Mouse (Mus musculus) right cerebral cortex, postnatal 14 days (tissue): ENCODE results near the gene Klhl29.
"Not testable (repeated sequence)": the region's sequence is repeated elsewhere in the genome, so short reads cannot be mapped to it uniquely, and the experiment has no call there.

Experiments used
- DNase-seq: peaks from one replicate; pipeline ENCODE4 v3.0.0; 2022

Gene Klhl29

GRCm38 (mm10) chr12:5353416-5353815 lies 22.1 kb downstream of the Klhl29 start:
- no peak for DNase-seq

DNA sequence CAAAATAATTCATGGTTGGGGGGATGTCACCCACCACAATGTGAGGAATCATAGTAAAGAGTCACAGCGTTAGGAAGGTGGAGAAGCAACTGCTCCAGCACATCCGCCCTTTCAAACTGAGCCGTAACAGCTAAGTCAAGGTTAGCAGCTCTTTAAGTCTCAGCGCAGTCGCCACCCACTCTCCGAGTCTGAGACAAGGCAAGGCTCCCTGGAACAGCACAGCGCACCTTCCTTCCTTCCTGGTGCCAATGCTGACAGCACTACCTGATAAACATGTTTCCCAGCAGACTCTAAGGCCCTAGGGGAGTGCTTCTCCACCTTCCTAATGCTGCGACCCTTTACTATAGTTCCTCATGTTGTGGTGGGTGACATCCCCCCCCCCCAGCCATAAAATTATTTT lies 22.7 kb downstream of the Klhl29 start:
- DNase-seq, result no peak

DNA sequence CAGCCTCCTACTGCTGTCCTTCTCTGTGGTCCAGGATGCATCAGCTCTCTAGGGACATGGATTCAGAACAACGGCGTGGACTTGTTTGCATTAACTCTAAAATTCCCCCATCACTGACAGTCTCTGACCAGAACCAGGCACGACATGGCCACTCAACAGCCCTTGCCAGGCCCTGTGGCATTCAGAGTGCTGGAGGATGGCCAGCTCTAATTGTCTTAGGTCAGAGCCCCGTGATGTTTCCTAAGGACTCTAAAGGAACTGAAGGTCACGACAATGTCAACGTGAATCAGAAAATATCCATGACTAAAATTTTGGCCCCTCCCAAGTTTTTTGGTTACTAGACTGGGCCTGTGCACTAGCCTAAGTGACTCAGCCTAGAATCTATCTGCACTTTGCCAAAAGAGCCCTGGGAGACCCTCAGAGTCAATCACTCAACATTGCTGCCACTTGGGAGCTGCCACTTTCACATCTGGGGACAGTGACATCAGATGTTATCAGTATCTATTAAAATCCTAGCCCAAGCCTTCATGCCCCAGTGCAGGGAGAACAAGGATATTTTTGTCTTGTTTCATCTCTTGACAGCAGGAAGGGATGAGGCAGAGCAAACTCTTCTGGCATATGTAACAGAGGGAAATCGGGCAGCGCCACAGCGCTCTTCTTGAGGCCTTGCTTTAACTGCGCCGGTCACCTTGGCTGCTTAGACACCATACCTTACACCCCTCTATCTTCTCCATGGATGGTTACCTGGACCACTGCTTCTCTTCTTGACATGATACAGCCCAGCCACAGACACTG lies 24.8 kb downstream of the Klhl29 start:
- DNase-seq, result no peak

- DNase-seq, result no peak
Observed at GRCm38 (mm10) chr12:5345088-5345487, 30.4 kb downstream of the Klhl29 start.

- DNase-seq, result not testable (repeated sequence)
Observed at GRCm38 (mm10) chr12:5344457-5344856, 31.0 kb downstream of the Klhl29 start.

GRCm38 (mm10) chr12:5340151-5340603 lies 35.3 kb downstream of the Klhl29 start:
- DNase-seq, result no peak

- DNase-seq, result no peak
Observed at GRCm38 (mm10) chr12:5336927-5337712, 38.4 kb downstream of the Klhl29 start.

- no peak for DNase-seq
Observed at GRCm38 (mm10) chr12:5336331-5336730, 39.2 kb downstream of the Klhl29 start.

DNA sequence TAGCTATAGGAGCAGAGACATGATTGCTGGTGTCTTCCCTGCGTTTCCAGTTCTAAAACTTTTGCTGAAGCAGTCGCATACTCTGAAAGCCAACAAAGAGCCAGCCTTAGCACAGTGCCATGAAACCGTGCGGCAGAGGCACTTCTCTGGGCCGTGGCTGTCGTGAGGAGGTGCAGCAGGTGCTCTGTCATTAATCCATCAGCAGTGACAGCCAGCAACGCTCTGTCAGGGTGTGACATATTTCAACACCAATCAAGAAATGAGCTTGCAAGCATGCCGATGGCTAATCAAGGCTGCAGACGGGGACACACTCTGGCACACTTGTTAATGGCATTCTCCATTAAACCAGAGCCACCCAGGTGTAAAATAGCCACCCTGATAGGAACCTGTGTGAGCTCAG lies 40.5 kb downstream of the Klhl29 start:
- DNase-seq, result no peak

DNA sequence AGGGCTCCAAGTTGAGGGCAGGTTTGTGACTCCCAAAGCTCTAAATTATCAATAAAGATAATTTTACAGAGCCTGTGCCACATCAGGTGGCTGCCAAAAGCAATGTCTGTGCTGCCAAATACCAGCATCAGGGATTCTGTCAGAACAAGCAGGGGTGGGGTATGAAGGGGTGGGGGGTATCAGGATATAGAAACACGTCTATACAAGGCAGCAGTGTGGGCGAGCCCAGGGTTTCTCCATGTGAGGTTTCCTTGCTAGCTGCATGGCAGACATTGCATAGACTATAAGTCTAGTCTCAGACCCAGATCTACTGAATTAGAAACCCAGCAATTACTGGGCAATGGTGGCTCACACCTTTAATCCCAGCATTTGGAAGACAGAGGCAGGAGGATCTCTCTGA lies 41.3 kb downstream of the Klhl29 start:
- no peak for DNase-seq

DNA sequence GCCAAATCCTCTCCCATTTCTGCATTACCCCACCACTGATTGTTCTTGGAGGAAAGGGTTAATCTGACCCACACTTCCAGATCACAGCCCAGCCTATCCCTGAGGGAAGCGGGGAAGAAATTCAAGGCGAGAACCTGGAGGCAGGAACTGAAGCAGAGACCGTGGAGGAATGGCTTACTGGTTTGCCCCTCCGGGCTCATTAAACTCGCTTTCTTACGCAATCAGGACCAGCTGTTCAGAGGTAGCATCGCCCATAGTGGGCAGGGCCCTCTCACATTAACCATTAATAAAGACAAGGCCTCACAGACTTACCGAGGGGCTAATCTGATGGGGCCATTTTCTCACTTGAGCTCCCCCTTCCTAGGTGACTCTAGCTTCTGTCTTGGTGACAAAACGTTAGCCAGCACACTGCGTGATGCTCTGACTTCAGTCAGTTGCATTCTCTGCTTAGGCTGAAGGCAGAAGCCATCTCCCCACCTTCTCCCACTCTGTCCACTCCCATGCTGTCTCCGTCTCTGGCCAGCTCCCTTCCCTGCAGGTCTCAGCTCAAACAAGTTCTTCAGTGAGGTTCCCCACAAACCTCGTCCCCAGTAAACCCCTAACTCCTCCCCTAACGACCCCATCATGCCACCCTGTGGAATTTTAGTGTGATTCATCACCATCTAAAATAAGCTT lies 43.5 kb downstream of the Klhl29 start:
- DNase-seq, result no peak

DNA sequence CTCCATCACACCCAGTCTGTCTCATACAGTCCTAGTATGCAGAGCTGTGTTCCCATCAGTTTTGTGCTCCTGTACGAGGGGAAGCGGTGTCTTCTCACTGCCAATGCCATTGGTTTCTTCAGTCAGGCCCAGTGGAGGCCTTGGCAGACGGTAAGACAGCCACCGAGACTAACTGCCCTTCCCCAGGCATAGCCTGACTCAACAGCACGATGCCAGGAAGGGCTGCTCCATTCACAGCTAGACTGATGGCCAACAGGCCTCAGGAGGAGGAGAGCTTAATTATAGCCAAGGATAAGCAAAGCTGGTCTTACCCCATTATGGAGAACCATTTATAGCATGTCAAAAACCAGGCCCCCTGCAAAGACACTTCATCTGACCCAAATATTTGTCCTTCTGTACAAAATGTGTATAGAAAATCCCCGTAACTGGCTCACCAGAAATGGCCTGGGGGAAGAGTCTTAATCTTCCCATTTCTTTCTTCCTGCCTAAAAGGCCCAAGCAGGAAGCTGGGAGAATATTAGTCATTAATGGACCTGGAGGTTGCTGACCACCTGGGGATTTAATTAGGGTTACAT lies 44.9 kb downstream of the Klhl29 start:
- DNase-seq, result no peak

GRCm38 (mm10) chr12:5322444-5323087 lies 52.9 kb downstream of the Klhl29 start:
- DNase-seq, result no peak

DNA sequence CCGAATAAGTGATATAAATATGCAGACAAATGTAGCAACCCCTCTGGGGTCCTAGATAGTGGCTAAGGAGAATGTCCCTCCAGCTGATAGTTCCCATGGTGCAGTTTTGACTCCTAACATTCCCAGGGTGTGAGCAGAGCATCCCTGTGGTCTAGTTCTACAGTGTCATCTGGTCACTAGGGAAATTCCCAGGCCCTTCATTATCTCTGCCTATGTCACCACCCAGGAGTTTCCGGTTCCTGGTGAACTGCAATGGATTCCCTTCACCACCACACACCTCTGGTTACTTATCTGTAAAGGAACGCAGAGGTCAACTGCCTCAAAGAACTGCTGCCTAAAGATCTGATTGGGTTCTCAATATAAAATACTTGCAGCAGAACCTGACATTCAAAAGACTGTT lies 54.5 kb downstream of the Klhl29 start:
- DNase-seq, result no peak

DNA sequence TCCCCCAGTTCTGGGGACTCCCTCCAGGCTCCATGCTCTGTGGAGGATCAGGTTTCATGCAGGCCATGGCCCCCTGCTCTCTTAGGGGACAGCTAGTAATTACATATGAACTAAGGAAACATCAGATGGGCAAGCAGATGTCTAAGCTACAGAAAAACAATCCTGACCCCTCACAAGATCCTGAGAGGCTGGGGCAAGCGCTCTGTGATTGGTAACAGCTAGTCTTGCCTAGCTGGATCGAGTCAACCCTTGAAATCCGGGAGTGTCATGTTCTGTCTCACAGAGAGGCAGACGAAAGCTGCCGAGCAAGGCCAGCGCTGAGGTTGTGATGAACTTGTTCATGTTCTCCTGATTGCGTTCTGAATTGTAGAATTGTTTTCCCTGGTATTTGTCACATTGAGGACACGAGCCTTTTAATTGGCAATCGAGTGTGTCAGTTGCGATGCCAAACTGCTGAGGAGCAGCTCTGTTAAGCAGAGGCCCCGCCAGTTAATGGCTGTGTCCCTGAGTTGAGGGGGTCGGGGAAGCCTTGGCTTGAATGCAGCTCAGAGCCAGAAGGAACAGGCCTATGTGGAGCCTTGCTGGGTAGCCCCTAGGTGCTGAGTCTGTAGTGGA lies 56.0 kb downstream of the Klhl29 start:
- DNase-seq, result no peak

GRCm38 (mm10) chr12:5316029-5316567 lies 59.4 kb downstream of the Klhl29 start:
- DNase-seq, result no peak

GRCm38 (mm10) chr12:5307923-5308322 lies 67.6 kb downstream of the Klhl29 start:
- no peak for DNase-seq

DNA sequence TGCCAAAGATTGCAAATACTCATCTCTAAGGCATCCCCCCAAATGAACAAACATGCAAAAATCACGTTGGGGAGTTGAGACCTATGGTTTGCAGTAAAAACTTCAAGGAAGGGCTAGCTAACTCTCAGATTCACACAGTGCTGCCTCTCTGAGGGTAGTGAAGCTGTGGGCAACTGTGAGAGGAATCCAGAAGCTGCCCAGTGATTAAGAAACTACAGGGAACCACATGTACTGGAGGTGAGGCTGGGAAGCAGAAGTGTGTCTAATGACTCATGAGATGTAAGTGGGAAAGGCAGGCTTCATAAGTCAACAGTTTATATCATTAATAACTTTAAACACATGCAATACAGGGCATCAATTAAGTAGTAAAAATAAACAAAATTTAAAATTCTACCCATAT lies 70.0 kb downstream of the Klhl29 start:
- no peak for DNase-seq

DNA sequence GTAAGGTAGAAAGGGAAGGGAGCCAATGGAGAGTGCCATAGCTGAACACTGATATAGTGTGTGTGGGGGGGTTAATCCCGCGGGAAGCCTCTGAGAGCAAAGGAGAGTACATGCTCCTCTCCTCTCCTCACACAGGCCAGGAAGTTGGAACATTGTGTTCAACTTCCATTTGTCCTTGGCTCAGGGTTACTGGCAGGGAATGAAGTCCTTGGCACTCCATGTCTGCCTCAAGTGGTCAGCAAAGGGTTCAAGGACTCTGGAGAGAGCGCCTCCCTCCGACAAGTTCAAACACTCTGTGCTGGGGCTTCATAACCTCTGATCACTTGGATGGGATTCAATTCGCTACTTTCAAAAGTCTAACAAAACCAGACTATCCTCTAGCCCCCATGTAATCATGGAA lies 71.6 kb downstream of the Klhl29 start:
- DNase-seq, result no peak

- DNase-seq, result no peak
Observed at GRCm38 (mm10) chr12:5303100-5303499, 72.4 kb downstream of the Klhl29 start.

DNA sequence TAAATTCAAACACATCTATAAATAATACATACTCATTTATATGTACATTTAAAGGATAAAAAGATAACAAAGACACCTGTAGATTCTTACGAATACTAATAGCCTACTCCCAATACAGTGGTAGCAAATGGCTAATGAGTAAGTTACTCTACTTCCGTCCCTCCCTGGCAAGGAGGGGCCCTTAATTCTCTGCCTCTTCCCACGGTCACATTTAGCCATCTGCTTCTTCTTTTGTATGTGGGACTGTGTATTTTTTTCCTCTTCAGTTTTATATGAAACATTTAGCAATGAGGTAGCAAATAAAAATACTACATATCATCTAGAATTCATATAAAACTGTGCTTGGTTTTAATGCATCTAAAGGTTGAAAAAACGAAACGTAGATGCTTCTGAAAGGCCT lies 73.6 kb downstream of the Klhl29 start:
- DNase-seq, result no peak

- DNase-seq, result no peak
Observed at GRCm38 (mm10) chr12:5296422-5296821, 79.1 kb downstream of the Klhl29 start.
